Comparison of ENCODE assay signal across 10 mouse cellular contexts in the genomic region with DNA sequence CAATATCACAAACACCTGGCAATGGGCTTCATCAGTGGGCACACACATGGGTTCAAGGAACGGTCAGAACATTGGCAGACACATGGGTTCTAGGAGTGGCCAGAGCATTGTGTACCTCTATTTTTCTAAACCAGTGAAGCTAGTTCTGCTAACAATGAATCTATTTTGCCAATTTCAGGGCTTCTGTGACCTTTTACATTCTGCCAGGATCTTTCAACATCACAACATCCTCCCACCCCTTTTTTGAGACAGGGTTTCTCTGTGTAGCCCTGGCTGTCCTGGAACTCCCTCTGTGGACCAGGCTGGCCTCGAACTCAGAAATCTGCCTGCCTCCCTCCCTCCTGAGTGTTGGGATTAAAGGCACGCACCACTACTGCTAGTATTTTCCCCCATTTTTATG. TPM values are rescaled to one million over a fixed set of nuclear protein-coding genes. Genes with fewer than 3 reads are reported as not detected.
"Had no signal": no experiment of that assay in that cellular context is flagged by ENCODE, and none has a peak within 500 bp of the region (broad histone marks: within the 10 kb centered on the region; RNA-seq: fewer than 3 reads in every experiment).

No protein-coding gene starts in this region.

RNA-seq across cellular contexts. Expression of a gene that starts 30.6 kb away (rescaled TPM):
- total RNA-seq: megakaryocyte progenitor cell, adult 5-6 weeks; megakaryocyte, adult 5-6 weeks; megakaryocyte-erythroid progenitor cell, adult 5-6 weeks; monocyte, adult 5-6 weeks had no signal
- polyA plus RNA-seq: liver, embryonic 13.5 days; liver, embryonic 15.5 days; liver, embryonic 16.5 days; liver, postnatal 0 days; lung, embryonic 16.5 days; macrophage had no signal
